Mouse (Mus musculus): ENCODE measurements around the gene Tbr1. TPM values are rescaled to one million over a fixed set of nuclear protein-coding genes. Genes with fewer than 3 reads are reported as not detected.

Tbr1 gene
- polyA plus RNA-seq (2014; fragmentation: Illumina TruSeq; extraction: RNeasy Lipid Tissue Mini Kit (QIAGEN cat#74804); ENCODE audit: low replicate concordance), result 0.15 TPM

DNA sequence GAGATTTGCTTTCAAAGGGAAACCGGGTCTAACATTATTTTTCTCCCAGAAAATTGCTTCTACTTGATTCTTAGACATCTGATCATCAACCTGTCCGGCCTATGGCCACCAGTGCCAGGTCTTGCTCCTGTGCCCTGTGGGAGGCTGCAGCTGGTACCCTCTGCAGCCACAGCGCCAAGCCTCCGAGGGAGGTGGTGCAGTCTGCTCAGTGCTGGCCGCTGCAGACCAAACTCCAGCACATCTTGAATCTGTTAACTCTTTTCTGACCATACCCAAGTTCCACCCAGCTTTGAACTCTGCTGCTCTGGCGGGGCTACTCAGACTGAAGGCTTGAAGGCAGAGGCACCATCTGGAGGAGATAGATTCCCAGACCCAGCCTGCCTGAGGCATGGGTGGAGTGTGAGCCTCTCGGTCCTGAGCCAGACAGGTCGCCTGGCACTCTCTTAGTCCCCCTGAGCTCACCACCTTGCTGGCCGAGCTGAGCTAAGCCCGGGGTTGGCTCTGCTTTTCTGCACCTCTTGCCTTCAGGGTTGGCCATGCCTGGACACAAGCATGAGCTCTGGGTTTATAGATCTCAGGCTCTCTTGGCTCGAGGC is at the start of gene Tbr1:
Gene Tbr1 (plus strand): TSS at position 275 of the 596 bp plus-strand sequence.

Other genes starting within 250 kb of the Tbr1 start
- gene Tank, start 224.3 kb upstream of the Tbr1 start, polyA plus RNA-seq (2014; fragmentation: Illumina TruSeq; extraction: RNeasy Lipid Tissue Mini Kit (QIAGEN cat#74804); ENCODE audit: low replicate concordance), result 192 TPM
- 480 TPM for gene Psmd14, start 91.2 kb upstream of the Tbr1 start, polyA plus RNA-seq (2014; fragmentation: Illumina TruSeq; extraction: RNeasy Lipid Tissue Mini Kit (QIAGEN cat#74804); ENCODE audit: low replicate concordance)
- 0.37 TPM for gene Slc4a10, start 243.5 kb downstream of the Tbr1 start, polyA plus RNA-seq (2014; fragmentation: Illumina TruSeq; extraction: RNeasy Lipid Tissue Mini Kit (QIAGEN cat#74804); ENCODE audit: low replicate concordance)